Mouse (Mus musculus) heart, embryonic 16.5 days (tissue): Measurements from ENCODE around the gene Vnn3. TPM values are rescaled to one million over a fixed set of nuclear protein-coding genes. Genes with fewer than 3 reads are reported as not detected.

Source experiments
- polyA plus RNA-seq: library from polyadenylated mRNA; unstranded; fragments of >200 nt; fragmentation: Nextera tagmentation; extraction: Ambion mirVana; gene quantifications from 2 replicates; pipeline ENCODE4 v1.2.1, GENCODE M21; 2015

The Vnn3 gene
- polyA plus RNA-seq, 1 experiment from 2014 or later: 0.08 TPM

Other genes with a start within 250 kb of the Vnn3 start
- gene Rps12, start 64.2 kb upstream of the Vnn3 start, polyA plus RNA-seq: 80.6 and 89.4 TPM in 2 replicates
- 8.3 and 9.1 TPM in 2 replicates for gene Slc18b1, start 54.5 kb upstream of the Vnn3 start, polyA plus RNA-seq
- 1.8 and 2.3 TPM in 2 replicates for gene Vnn1, start 43.2 kb downstream of the Vnn3 start, polyA plus RNA-seq
- not detected in 2 replicates for gene Taar1, start 68.9 kb downstream of the Vnn3 start, polyA plus RNA-seq
- not detected in 2 replicates for gene Taar2, start 87.1 kb downstream of the Vnn3 start, polyA plus RNA-seq
- gene Taar3, start 98.1 kb downstream of the Vnn3 start, polyA plus RNA-seq: not detected in 2 replicates
- not detected in 2 replicates for gene Taar4, start 109.0 kb downstream of the Vnn3 start, polyA plus RNA-seq
- gene Taar5, start 119.2 kb downstream of the Vnn3 start, polyA plus RNA-seq: not detected in 2 replicates
- not detected in 2 replicates for gene Taar6, start 134.2 kb downstream of the Vnn3 start, polyA plus RNA-seq
- gene Taar7a, start 142.0 kb downstream of the Vnn3 start, polyA plus RNA-seq: not detected in 2 replicates
- gene Taar7b, start 148.5 kb downstream of the Vnn3 start, polyA plus RNA-seq: not detected in 2 replicates
- gene Taar7d, start 175.8 kb downstream of the Vnn3 start, polyA plus RNA-seq: not detected in 2 replicates
- gene Taar7e, start 186.2 kb downstream of the Vnn3 start, polyA plus RNA-seq: not detected in 2 replicates
- not detected in 2 replicates for gene Taar7f, start 198.0 kb downstream of the Vnn3 start, polyA plus RNA-seq
- not detected in 2 replicates for gene Taar8a, start 225.0 kb downstream of the Vnn3 start, polyA plus RNA-seq
- gene Taar8b, start 240.8 kb downstream of the Vnn3 start, polyA plus RNA-seq: not detected in 2 replicates